8 mouse cellular contexts compared by ENCODE assay signal in genomic region chr7:29231517-29231916, GRCm38 (mm10). TPM values are rescaled to one million over a fixed set of nuclear protein-coding genes. Genes with fewer than 3 reads are reported as not detected.
A peak's percentile ranks its signal among the peaks of the same experiment; 100 is the strongest.
DNase-seq lines count a peak whose midpoint lies in the region; ATAC-seq and TF ChIP-seq lines count a peak whose summit lies in the region.

No protein-coding gene starts in this region.

- no peaks in the 10 kb centered on the region for H3K36me3 ChIP-seq in kidney, embryonic 15.5 days
- H3K36me3 ChIP-seq in heart, postnatal 0 days (replicated peaks; ENCODE audit: control insufficient read depth, insufficient read depth, low read length): no peaks in the 10 kb centered on the region
- no peaks in the 10 kb centered on the region for H3K36me3 ChIP-seq in macrophage (ENCODE audit: inconsistent target)

- no peak overlapping the region for H3K9ac ChIP-seq in kidney, embryonic 15.5 days
- H3K9ac ChIP-seq in heart, postnatal 0 days (replicated peaks; ENCODE audit: low read depth, low read length): peak overlapping the region; percentile 83; the same call in 1 of the 2 replicates

- 0 out of 2 replicates have a peak overlapping the region, but pooled peaks have one; percentile 56 for H3K27ac ChIP-seq in kidney, embryonic 15.5 days
- H3K27ac ChIP-seq in brown adipose tissue, adult 24 weeks (replicated peaks; ENCODE audit: low read depth, low read length): peak overlapping the region; percentile 74
- H3K27ac ChIP-seq in heart, postnatal 0 days (ENCODE audit: low read depth): peak overlapping the region; percentile 85
- peak overlapping the region; percentile 53 for H3K27ac ChIP-seq in macrophage

- H3K79me2 ChIP-seq in macrophage (ENCODE audit: inconsistent target): peaks cover 51% of the 10 kb centered on the region

- H3K4me1 ChIP-seq in kidney, embryonic 15.5 days: peaks cover 9% of the 10 kb centered on the region
- no peaks in the 10 kb centered on the region for H3K4me1 ChIP-seq in brown adipose tissue, adult 24 weeks (ENCODE audit: control insufficient read depth, insufficient read depth, insufficient read length, low read length)
- peaks cover 9% of the 10 kb centered on the region for H3K4me1 ChIP-seq in heart, postnatal 0 days (ENCODE audit: control insufficient read depth, insufficient read depth)

- H3K4me3 ChIP-seq in kidney, embryonic 15.5 days (replicated peaks): peak overlapping the region; percentile 63
- H3K4me3 ChIP-seq in brown adipose tissue, adult 24 weeks (ENCODE audit: insufficient read depth, low read depth, low read length): peak overlapping the region; percentile 76
- peak overlapping the region; percentile 75 for H3K4me3 ChIP-seq in heart, postnatal 0 days (ENCODE audit: low read depth, low read length)
- peak overlapping the region; percentile 63 for H3K4me3 ChIP-seq in macrophage (ENCODE audit: inconsistent target)

- 48% methylated on average over 3 of the region's 3 CpGs for WGBS in kidney, embryonic 15.5 days
- 54% methylated on average over 3 of the region's 3 CpGs for WGBS in heart, postnatal 0 days
- 75% methylated on average over 3 of the region's 3 CpGs for WGBS in macrophage (ENCODE audit: missing documents)

- H3K4me2 ChIP-seq in kidney, embryonic 15.5 days: peak overlapping the region; percentile 98
- H3K4me2 ChIP-seq in heart, postnatal 0 days (ENCODE audit: low read depth, low read length): peak overlapping the region; percentile 91

- 0 out of 2 replicates have a peak, but pooled peaks have one; percentile 4 for ATAC-seq in kidney, embryonic 15.5 days (replicated peaks; ENCODE audit: low FRiP score)
- ATAC-seq in heart, postnatal 0 days (ENCODE audit: insufficient read depth, low read depth): no peak

- TF ChIP-seq EP300 in heart, postnatal 0 days (IDR thresholded peaks at IDR 0.05; ENCODE audit: low read depth): no peak

- H3K9me3 ChIP-seq in kidney, embryonic 15.5 days (replicated peaks): no peaks in the 10 kb centered on the region
- no peaks in the 10 kb centered on the region for H3K9me3 ChIP-seq in heart, postnatal 0 days (replicated peaks; ENCODE audit: control insufficient read depth, low read length)

- DNase-seq in kidney, postnatal 36 days: no peak
- no peak for DNase-seq in heart, postnatal 0 days (ENCODE audit: low spot score)
- no peak for DNase-seq in thymus, postnatal 25 days
- DNase-seq in MN1 (ENCODE audit: low spot score): no peak
- DNase-seq in layer of hippocampus, postnatal 10 days (ENCODE audit: low spot score in 2 of 2): no peak

- H3K27me3 ChIP-seq in kidney, embryonic 15.5 days: peaks cover 28% of the 10 kb centered on the region
- H3K27me3 ChIP-seq in heart, postnatal 0 days (ENCODE audit: control insufficient read depth, insufficient read depth, low read length): 0 out of 2 replicates have a peak, but pooled peaks cover 11% of the 10 kb centered on the region

- no peak for TF ChIP-seq CTCF in heart, postnatal 0 days (IDR thresholded peaks at IDR 0.05; ENCODE audit: low read depth)

RNA-seq across cellular contexts. Expression of gene Kcnk6, which starts 0.8 kb away (rescaled TPM):
- polyA plus RNA-seq in kidney, embryonic 15.5 days (2015; fragmentation: Nextera tagmentation; extraction: Ambion mirVana): 1.6 and 1.7 TPM in 2 replicates
- 1.3 and 1.6 TPM in 2 replicates for polyA plus RNA-seq in brown adipose tissue, adult 24 weeks (2012; ENCODE audit: insufficient read depth, insufficient read length, missing spikeins)
- total RNA-seq in heart, postnatal 0 days (2014; rRNA removed; ENCODE audit: low replicate concordance): 6.3 and 27.4 TPM in 2 replicates
- polyA plus RNA-seq in heart, postnatal 0 days (2015; fragmentation: Nextera tagmentation; extraction: Ambion mirVana): 0.88 and 0.96 TPM in 2 replicates
- 10 to 100 TPM in 24 of 26 experiments, 1 to 10 TPM in 2; 9.4 to 44.9 (median 23.4) TPM for total RNA-seq in macrophage (2018; cell fraction: chromatin; rRNA removed)
- total RNA-seq in macrophage (2018; cell fraction: cytosol; rRNA removed): 10 to 100 TPM; 13.8 to 50.0 (median 37.4) TPM
- total RNA-seq in macrophage (2018; cell fraction: nucleus; rRNA removed): 10 to 100 TPM; 12.4 to 61.4 (median 35.4) TPM
- 23.4 to 43.1 TPM (median 38.3 TPM) in 3 replicates for polyA plus RNA-seq in macrophage (2018)
- total RNA-seq in layer of hippocampus, postnatal 10 days (2021): 1 to 10 TPM; 2.9 to 3.5 TPM

RNA-seq across cellular contexts. Expression of gene Yif1b, which starts 6.6 kb away (rescaled TPM):
- 122 and 123 TPM in 2 replicates for polyA plus RNA-seq in kidney, embryonic 15.5 days (2015; fragmentation: Nextera tagmentation; extraction: Ambion mirVana)
- 72.2 and 79.7 TPM in 2 replicates for polyA plus RNA-seq in brown adipose tissue, adult 24 weeks (2012; ENCODE audit: insufficient read depth, insufficient read length, missing spikeins)
- total RNA-seq in heart, postnatal 0 days (2014; rRNA removed; ENCODE audit: low replicate concordance): 174 and 194 TPM in 2 replicates
- polyA plus RNA-seq in heart, postnatal 0 days (2015; fragmentation: Nextera tagmentation; extraction: Ambion mirVana): 121 and 125 TPM in 2 replicates
- 10 to 100 TPM in 1 of 26 experiments, 1 to 10 TPM in 25; 1.0 to 11.7 (median 4.6) TPM for total RNA-seq in macrophage (2018; cell fraction: chromatin; rRNA removed)
- total RNA-seq in macrophage (2018; cell fraction: cytosol; rRNA removed): 10 to 100 TPM; 27.8 to 53.6 (median 40.1) TPM
- total RNA-seq in macrophage (2018; cell fraction: nucleus; rRNA removed): 10 to 100 TPM in 20 of 26 experiments, 1 to 10 TPM in 6; 5.5 to 19.3 (median 12.3) TPM
- polyA plus RNA-seq in macrophage (2018): 31.3 to 53.4 TPM (median 51.1 TPM) in 3 replicates
- total RNA-seq in layer of hippocampus, postnatal 10 days (2021): 10 to 100 TPM; 42.8 to 47.8 TPM

RNA-seq across cellular contexts. Expression of gene 2200002D01Rik, which starts 16.7 kb away (rescaled TPM):
- 7.6 and 11.2 TPM in 2 replicates for polyA plus RNA-seq in kidney, embryonic 15.5 days (2015; fragmentation: Nextera tagmentation; extraction: Ambion mirVana)
- polyA plus RNA-seq in brown adipose tissue, adult 24 weeks (2012; ENCODE audit: insufficient read depth, insufficient read length, missing spikeins): 2.5 TPM in 1 of 2 replicates, not detected in the other
- 0.42 and 1.5 TPM in 2 replicates for total RNA-seq in heart, postnatal 0 days (2014; rRNA removed; ENCODE audit: low replicate concordance)
- polyA plus RNA-seq in heart, postnatal 0 days (2015; fragmentation: Nextera tagmentation; extraction: Ambion mirVana): 11.8 and 14.0 TPM in 2 replicates
- not detected for total RNA-seq in macrophage (2018; cell fraction: chromatin; rRNA removed)
- under 1 TPM in 4 of 26 experiments, not detected in 22; 0.10 to 0.71 (median 0.36) TPM for total RNA-seq in macrophage (2018; cell fraction: cytosol; rRNA removed)
- total RNA-seq in macrophage (2018; cell fraction: nucleus; rRNA removed): 1 to 10 TPM in 2 of 26 experiments, not detected in 24; 1.1 to 1.4 TPM
- polyA plus RNA-seq in macrophage (2018): not detected in 3 replicates
- total RNA-seq in layer of hippocampus, postnatal 10 days (2021): under 1 TPM in 1 of 2 experiments, not detected in 1; 0.29 TPM

RNA-seq across cellular contexts. Expression of gene Catsperg1, which starts 17.7 kb away (rescaled TPM):
- polyA plus RNA-seq in kidney, embryonic 15.5 days (2015; fragmentation: Nextera tagmentation; extraction: Ambion mirVana): 0.96 and 1.1 TPM in 2 replicates
- polyA plus RNA-seq in brown adipose tissue, adult 24 weeks (2012; ENCODE audit: insufficient read depth, insufficient read length, missing spikeins): 0.58 TPM in 1 of 2 replicates, not detected in the other
- 1.2 TPM in 1 of 2 replicates, not detected in the other for total RNA-seq in heart, postnatal 0 days (2014; rRNA removed; ENCODE audit: low replicate concordance)
- 0.14 TPM in 2 replicates for polyA plus RNA-seq in heart, postnatal 0 days (2015; fragmentation: Nextera tagmentation; extraction: Ambion mirVana)
- 10 to 100 TPM; 18.9 to 65.8 (median 41.0) TPM for total RNA-seq in macrophage (2018; cell fraction: chromatin; rRNA removed)
- total RNA-seq in macrophage (2018; cell fraction: cytosol; rRNA removed): 1 to 10 TPM in 5 of 26 experiments, under 1 TPM in 21; 0.09 to 2.4 (median 0.55) TPM
- 10 to 100 TPM in 25 of 26 experiments, 1 to 10 TPM in 1; 9.5 to 28.9 (median 19.9) TPM for total RNA-seq in macrophage (2018; cell fraction: nucleus; rRNA removed)
- polyA plus RNA-seq in macrophage (2018): 0.41 to 1.9 TPM (median 0.86 TPM) in 3 replicates
- total RNA-seq in layer of hippocampus, postnatal 10 days (2021): 1 to 10 TPM; 2.5 to 2.9 TPM

RNA-seq across cellular contexts. Expression of gene Spint2, which starts 50.2 kb away (rescaled TPM):
- 236 and 245 TPM in 2 replicates for polyA plus RNA-seq in kidney, embryonic 15.5 days (2015; fragmentation: Nextera tagmentation; extraction: Ambion mirVana)
- 3.9 and 5.6 TPM in 2 replicates for polyA plus RNA-seq in brown adipose tissue, adult 24 weeks (2012; ENCODE audit: insufficient read depth, insufficient read length, missing spikeins)
- 30.1 and 46.6 TPM in 2 replicates for total RNA-seq in heart, postnatal 0 days (2014; rRNA removed; ENCODE audit: low replicate concordance)
- 81.6 and 83.2 TPM in 2 replicates for polyA plus RNA-seq in heart, postnatal 0 days (2015; fragmentation: Nextera tagmentation; extraction: Ambion mirVana)
- 1 to 10 TPM in 8 of 26 experiments, under 1 TPM in 5, not detected in 13; 0.38 to 1.9 (median 1.1) TPM for total RNA-seq in macrophage (2018; cell fraction: chromatin; rRNA removed)
- total RNA-seq in macrophage (2018; cell fraction: cytosol; rRNA removed): 1 to 10 TPM in 6 of 26 experiments, under 1 TPM in 20; 0.37 to 1.8 (median 0.78) TPM
- total RNA-seq in macrophage (2018; cell fraction: nucleus; rRNA removed): 1 to 10 TPM in 12 of 26 experiments, under 1 TPM in 11, not detected in 3; 0.32 to 2.4 (median 1.0) TPM
- 0.25 to 0.72 TPM (median 0.27 TPM) in 3 replicates for polyA plus RNA-seq in macrophage (2018)
- 10 to 100 TPM; 25.3 to 31.0 TPM for total RNA-seq in layer of hippocampus, postnatal 10 days (2021)
